Mouse (Mus musculus) liver, embryonic 11.5 days (tissue): ENCODE measurements at regions not wholly inside any gene's neighbourhood (a gene's known extent, or its start where the extent isn't known, plus 50 kb on each side); places are given as distances from the start of the nearest gene placed in this dataset.
"Not testable (repeated sequence)": the region's sequence is repeated elsewhere in the genome, so short reads cannot be mapped to it uniquely, and the experiment has no call there.

Experiments
- ATAC-seq: fragments of 200-750 bp; cut with Nextera tagmentation; replicated peaks from 2 replicates; pipeline ENCODE4 v1.8.0; 2017; ENCODE audit warnings: moderate number of reproducible peaks, mild to moderate bottlenecking, moderate TSS enrichment, moderate library complexity; ENCODE audit not compliant: low FRiP score
- DNase-seq: peaks from one replicate; pipeline ENCODE4 v3.0.0-alpha.2; 2017; ENCODE audit warnings: low spot score
- H3K27ac ChIP-seq: fragments of 300-500 bp; sonication (generic); 2 replicates; pipeline ENCODE4 v1.5.1; 2014; ENCODE audit warnings: mild to moderate bottlenecking, low read depth, low read length, control low read depth
- H3K27me3 ChIP-seq: fragments of 300-500 bp; sonication (generic); replicated peaks from 2 replicates; pipeline ENCODE4 v1.6.1; 2014; ENCODE audit warnings: low read length, mixed read lengths; ENCODE audit not compliant: control insufficient read depth, insufficient read depth
- H3K36me3 ChIP-seq: fragments of 300-500 bp; sonication (generic); 2 replicates; pipeline ENCODE4 v1.6.1; 2014; ENCODE audit warnings: mild to moderate bottlenecking, low read length, moderate library complexity, mixed read lengths; ENCODE audit not compliant: control insufficient read depth, insufficient read depth
- H3K4me1 ChIP-seq: fragments of 300-500 bp; sonication (generic); replicated peaks from 2 replicates; pipeline ENCODE4 v1.6.1; 2014; ENCODE audit warnings: low read length, mixed read lengths; ENCODE audit not compliant: control insufficient read depth, insufficient read depth
- H3K4me2 ChIP-seq: fragments of 300-500 bp; sonication (generic); 2 replicates; pipeline ENCODE4 v1.6.1; 2014; ENCODE audit warnings: mild to moderate bottlenecking, control low read depth, moderate library complexity
- H3K4me3 ChIP-seq: fragments of 300-500 bp; sonication (generic); 2 replicates; pipeline ENCODE4 v1.5.1; 2014; ENCODE audit warnings: low read depth, low read length, control low read depth
- H3K9ac ChIP-seq: fragments of 300-500 bp; sonication (generic); 2 replicates; pipeline ENCODE4 v1.6.1; 2014; ENCODE audit warnings: low read depth, low read length, control low read depth
- H3K9me3 ChIP-seq: fragments of 300-500 bp; sonication (generic); 2 replicates; pipeline ENCODE4 v1.6.1; 2016; ENCODE audit warnings: low read length, inconsistent platforms, mixed read lengths; ENCODE audit not compliant: control insufficient read depth
- WGBS: fragments of 180-500 bp; shearing (Covaris S2); extraction: QIAGEN DNeasy Blood & Tissue Kit; methylation state at CpG from one replicate; pipeline ENCODE4 v1.1.7; 2014; 5-methylcytosine and 5-hydroxymethylcytosine counted together

GRCm38 (mm10) chr11:23079936-23080794, 72.8 kb downstream of the Fam161a start:
- H3K9me3 ChIP-seq, result no peaks in the 10 kb centered on the region
- no peak overlapping the region for H3K4me2 ChIP-seq
- no peak for ATAC-seq
- no peak overlapping the region for H3K9ac ChIP-seq
- no peak for DNase-seq
- no peaks in the 10 kb centered on the region for H3K4me1 ChIP-seq
- no peak overlapping the region for H3K4me3 ChIP-seq
- no peak overlapping the region for H3K27ac ChIP-seq
- WGBS, result 77% methylated on average over 3 of the region's 3 CpGs
- no peaks in the 10 kb centered on the region for H3K27me3 ChIP-seq
- no peaks in the 10 kb centered on the region for H3K36me3 ChIP-seq

- Histone ChIP-seq H3K9ac (no peak overlapping the region), H3K4me2 (no peak overlapping the region), H3K4me1 (no peaks in the 10 kb centered on the region), H3K9me3 (no peaks in the 10 kb centered on the region), H3K36me3 (no peaks in the 10 kb centered on the region), H3K4me3 (no peak overlapping the region), H3K27ac (no peak overlapping the region), H3K27me3 (no peaks in the 10 kb centered on the region)
- DNase-seq (no peak), ATAC-seq (no peak)
- 64% methylated on average over 4 of the region's 4 CpGs for WGBS
Observed at GRCm38 (mm10) chr11:23081616-23082015, 74.3 kb downstream of the Fam161a start.

- DNase-seq, H3K9ac ChIP-seq, H3K4me3 ChIP-seq, ATAC-seq, H3K36me3 ChIP-seq, H3K4me2 ChIP-seq, H3K9me3 ChIP-seq, H3K4me1 ChIP-seq, H3K27ac ChIP-seq, H3K27me3 ChIP-seq: not testable (repeated sequence)
- WGBS, result 77% methylated on average over 2 of the region's 2 CpGs
Observed at GRCm38 (mm10) chr11:23083811-23084210, 76.5 kb downstream of the Fam161a start.

- no peaks in the 10 kb centered on the region for H3K36me3 ChIP-seq
- no peak overlapping the region for H3K4me2 ChIP-seq
- no peak overlapping the region for H3K27ac ChIP-seq
- WGBS, result 69% methylated on average over 5 of the region's 5 CpGs
- no peak overlapping the region for H3K9ac ChIP-seq
- ATAC-seq (no peak), DNase-seq (no peak)
- no peaks in the 10 kb centered on the region for H3K4me1 ChIP-seq
- no peaks in the 10 kb centered on the region; the same call in 1 of the 2 replicates for H3K9me3 ChIP-seq
- no peak overlapping the region for H3K4me3 ChIP-seq
- no peaks in the 10 kb centered on the region for H3K27me3 ChIP-seq
Observed at GRCm38 (mm10) chr11:23095287-23095686, 88.0 kb downstream of the Fam161a start.

- not testable (repeated sequence) for H3K9me3 ChIP-seq, ATAC-seq, H3K27me3 ChIP-seq, H3K9ac ChIP-seq, DNase-seq, H3K36me3 ChIP-seq, H3K27ac ChIP-seq, H3K4me2 ChIP-seq, H3K4me3 ChIP-seq, H3K4me1 ChIP-seq
- WGBS, result 62% methylated on average over 1 of the region's 1 CpGs
Observed at GRCm38 (mm10) chr11:23095723-23096122, 88.4 kb downstream of the Fam161a start.

GRCm38 (mm10) chr11:23096451-23097222, 89.3 kb downstream of the Fam161a start:
- Histone ChIP-seq H3K9me3 (no peaks in the 10 kb centered on the region; the same call in 1 of the 2 replicates), H3K4me1 (no peaks in the 10 kb centered on the region), H3K27ac (no peak overlapping the region), H3K27me3 (no peaks in the 10 kb centered on the region), H3K36me3 (no peaks in the 10 kb centered on the region), H3K9ac (no peak overlapping the region), H3K4me2 (no peak overlapping the region), H3K4me3 (no peak overlapping the region)
- DNase-seq (no peak), ATAC-seq (no peak)
- WGBS, result 65% methylated on average over 2 of the region's 2 CpGs

- no peak overlapping the region for H3K4me2 ChIP-seq
- no peak overlapping the region for H3K27ac ChIP-seq
- H3K36me3 ChIP-seq, result no peaks in the 10 kb centered on the region
- H3K27me3 ChIP-seq, result no peaks in the 10 kb centered on the region
- H3K4me3 ChIP-seq, result no peak overlapping the region
- H3K9ac ChIP-seq, result no peak overlapping the region
- DNase-seq (no peak), ATAC-seq (no peak)
- H3K4me1 ChIP-seq, result no peaks in the 10 kb centered on the region
- WGBS, result 76% methylated on average over 2 of the region's 2 CpGs
- H3K9me3 ChIP-seq, result no peaks in the 10 kb centered on the region; the same call in 1 of the 2 replicates
Observed at GRCm38 (mm10) chr11:23097223-23097490, 89.8 kb downstream of the Fam161a start.

GRCm38 (mm10) chr11:23114636-23115035, 107.3 kb downstream of the Fam161a start:
- ATAC-seq (no peak), DNase-seq (no peak)
- Histone ChIP-seq H3K36me3 (no peaks in the 10 kb centered on the region), H3K9ac (no peak overlapping the region), H3K4me2 (no peak overlapping the region), H3K4me3 (no peak overlapping the region), H3K4me1 (no peaks in the 10 kb centered on the region), H3K9me3 (no peaks in the 10 kb centered on the region; the same call in 1 of the 2 replicates), H3K27me3 (no peaks in the 10 kb centered on the region), H3K27ac (no peak overlapping the region)
- 77% methylated on average over 9 of the region's 9 CpGs for WGBS
